Mouse (Mus musculus) MEL (cell line): Measurements from ENCODE around the gene Tnfaip6.

Source experiments
- CTCF ChIP-seq, 3 experiments: IDR thresholded peaks in 2 of 3; conservative IDR thresholded peaks in 1 of 3; 2 replicates each; pipeline ENCODE4 v1.5.1; 2011 to 2012; ENCODE audit warnings: low read length in 3 of 3, low read depth in 2 of 3, mild to moderate bottlenecking in 2 of 3, improper control_type of control experiment in 1 of 3, inconsistent platforms in 1 of 3, mixed read lengths in 1 of 3, moderate library complexity in 1 of 3; ENCODE audit not compliant: control insufficient read depth in 1 of 3, insufficient read depth in 1 of 3, poor library complexity in 1 of 3, severe bottlenecking in 1 of 3
- MAX ChIP-seq: IDR thresholded peaks from 2 replicates; pipeline ENCODE4 v1.6.1; 2011; ENCODE audit warnings: low read length, improper control_type of control experiment
- POLR2A ChIP-seq, 2 experiments: IDR thresholded peaks; 2 replicates each; pipeline ENCODE4 v1.6.1; 2011 to 2012; ENCODE audit warnings: low read length in 2 of 2, mild to moderate bottlenecking in 2 of 2, control low read depth in 1 of 2, improper control_type of control experiment in 1 of 2, low read depth in 1 of 2, moderate library complexity in 1 of 2; ENCODE audit not compliant: control insufficient read depth in 1 of 2, insufficient read depth in 1 of 2, poor library complexity in 1 of 2
- RAD21 ChIP-seq: IDR thresholded peaks from 2 replicates; pipeline ENCODE4 v1.6.1; 2011; ENCODE audit warnings: mild to moderate bottlenecking, low read depth, low read length, improper control_type of control experiment
- RCOR1 ChIP-seq: IDR thresholded peaks from 2 replicates; pipeline ENCODE4 v1.6.1; 2012; ENCODE audit warnings: low read depth, mild to moderate bottlenecking, inconsistent platforms, low read length, improper control_type of control experiment

- TF ChIP-seq RAD21 (no peak), CTCF (IDR thresholded peaks at IDR 0.05 in 2 of 3, conservative IDR thresholded peaks at IDR 0.05 in 1 of 3; ENCODE audit: control insufficient read depth in 1 of 3, insufficient read depth in 1 of 3, low read depth in 2 of 3, low read length in 3 of 3, poor library complexity in 1 of 3, severe bottlenecking in 1 of 3) (no peak), MAX (no peak), POLR2A (IDR thresholded peaks at IDR 0.05; ENCODE audit: control insufficient read depth in 1 of 2, insufficient read depth in 1 of 2, low read depth in 1 of 2, low read length in 2 of 2, poor library complexity in 1 of 2) (no peak), RCOR1 (no peak)
Measured at GRCm38 (mm10) chr2:52016361-52016760, 21.4 kb upstream of the Tnfaip6 start.
